Mouse (Mus musculus) natural killer cell, adult 2 months (primary cell): ENCODE data around the gene Olfr1346.
"Not testable (repeated sequence)": the region's sequence is repeated elsewhere in the genome, so short reads cannot be mapped to it uniquely, and the experiment has no call there.

Experiments
- DNase-seq, 2 experiments: peaks; one replicate each; pipeline ENCODE4 v3.0.0; 2022; ENCODE audit warnings: low spot score in 2 of 2

The Olfr1346 gene

DNA sequence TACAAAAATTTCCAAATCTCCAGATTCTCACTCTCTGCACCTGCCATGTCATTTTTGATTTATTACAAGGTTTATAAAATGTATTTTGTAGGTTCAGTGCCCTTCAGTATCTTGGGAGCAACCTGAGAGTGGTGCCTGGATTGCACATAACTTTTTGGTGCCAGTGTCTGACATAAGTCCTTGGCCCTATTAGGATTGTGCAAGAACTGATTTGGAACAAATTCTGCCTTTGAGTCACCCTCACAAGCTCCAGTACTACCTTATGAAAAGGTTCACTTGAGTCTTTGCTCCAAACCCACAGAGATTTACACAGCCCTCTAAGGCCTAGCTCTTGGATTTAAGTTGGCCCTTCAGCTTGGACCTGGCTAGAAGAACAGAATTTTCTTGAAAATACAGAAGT lies at the start of gene Olfr1346:
Olfr1346 (plus strand) TSS at position 151 of the 400 bp plus-strand sequence.
- DNase-seq, result no peak

DNA sequence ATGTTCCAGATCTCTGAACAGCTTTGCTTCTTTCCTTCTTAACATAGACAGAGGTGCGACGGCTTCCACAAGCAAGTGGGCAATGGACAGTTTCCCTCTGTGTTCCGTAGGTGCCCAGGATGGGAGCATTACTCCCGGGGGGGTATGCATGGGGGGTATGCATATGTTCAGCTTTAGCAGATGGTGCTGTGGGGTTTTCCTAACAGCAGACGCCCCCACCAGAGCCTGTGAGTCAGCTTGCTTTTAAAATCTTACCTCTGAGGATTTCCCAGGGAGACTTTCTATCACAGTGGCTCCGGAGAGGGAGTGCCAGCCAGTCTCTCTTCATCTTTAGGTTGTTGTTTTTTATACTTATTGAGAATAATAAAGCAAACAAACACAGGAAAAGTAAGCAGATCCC lies 47.0 kb upstream of the Olfr1346 start:
- no peak for DNase-seq

DNA sequence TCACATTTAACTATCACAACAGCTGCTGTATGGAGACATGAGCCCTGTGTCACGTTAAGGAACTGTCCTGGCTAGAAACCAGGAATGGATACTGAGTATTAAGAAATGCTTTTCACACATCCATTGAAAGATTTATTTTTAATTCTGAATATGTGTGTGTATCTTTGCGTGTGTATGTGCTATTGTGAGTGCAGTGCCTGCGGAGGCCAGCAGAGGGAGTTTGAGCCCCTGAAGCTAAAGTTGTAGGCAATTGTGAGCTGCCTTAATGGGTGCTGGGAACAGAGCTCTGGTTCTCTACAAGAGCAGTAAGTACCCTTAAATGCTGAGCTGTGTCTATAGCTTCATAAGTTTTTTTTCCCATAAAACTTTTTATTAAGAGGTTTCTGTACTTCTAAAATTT lies 37.5 kb upstream of the Olfr1346 start:
- DNase-seq, result no peak

DNA sequence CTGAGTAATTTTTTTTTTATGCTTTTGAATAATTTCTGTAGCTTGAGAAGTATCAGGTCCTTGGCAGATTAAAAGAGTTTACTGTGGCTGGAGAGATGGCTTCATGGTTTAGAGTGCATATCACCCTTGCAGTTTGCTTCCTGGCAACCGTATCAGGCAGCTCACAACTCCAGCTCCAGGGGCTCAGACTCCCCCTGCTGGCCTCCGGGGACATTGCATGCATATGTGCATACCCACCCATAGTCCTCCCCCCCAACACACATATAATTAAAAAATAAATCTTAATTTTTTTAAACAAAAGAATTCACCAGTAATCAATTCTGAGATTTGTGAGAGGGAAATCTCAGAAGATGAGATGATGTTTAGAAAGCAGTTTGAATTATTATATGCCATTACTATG lies 36.6 kb upstream of the Olfr1346 start:
- peak; percentile 2 to 24 for DNase-seq

DNA sequence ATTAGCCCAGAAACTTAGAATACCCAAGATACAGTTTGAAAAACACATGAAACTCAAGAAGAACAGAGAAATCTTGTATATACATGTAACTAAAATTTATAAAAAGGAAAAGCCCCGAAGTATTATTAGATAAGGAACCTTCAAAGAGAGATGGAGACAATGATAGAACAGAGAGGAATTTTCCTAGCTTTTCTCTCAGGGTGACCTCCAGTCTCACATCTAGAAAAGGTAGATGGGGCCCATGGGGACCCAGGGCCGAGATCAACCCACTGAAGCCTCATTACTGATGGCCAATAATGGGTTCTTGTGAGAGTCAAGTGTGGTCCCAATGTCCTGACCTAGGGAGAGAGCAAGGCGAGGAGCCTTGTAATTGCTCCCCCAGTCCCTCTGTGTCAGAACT lies 28.5 kb upstream of the Olfr1346 start, which contains the start of gene Olfr1344:
Olfr1344 (plus strand) TSS at position 301 of the 400 bp plus-strand sequence.
- no peak for DNase-seq

DNA sequence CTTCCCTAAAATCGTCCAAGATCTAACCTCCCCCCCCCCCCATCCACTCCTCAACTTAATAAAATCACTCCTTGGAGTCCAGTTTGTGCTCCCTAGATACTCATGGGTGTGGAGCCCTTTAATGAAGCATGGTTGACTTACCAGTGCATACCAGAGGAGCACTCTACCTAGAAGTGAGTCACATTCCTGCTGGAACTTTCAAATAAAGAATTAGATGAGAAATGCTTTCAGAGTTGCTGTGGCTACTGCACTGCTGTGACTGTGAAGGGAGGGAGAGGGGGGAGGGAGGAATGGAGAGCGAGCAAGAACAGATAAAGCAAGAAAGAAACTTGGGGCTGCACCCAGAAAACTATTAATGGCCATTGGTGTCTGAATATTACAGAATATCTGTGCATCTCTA lies 25.7 kb upstream of the Olfr1346 start:
- no peak for DNase-seq

DNA sequence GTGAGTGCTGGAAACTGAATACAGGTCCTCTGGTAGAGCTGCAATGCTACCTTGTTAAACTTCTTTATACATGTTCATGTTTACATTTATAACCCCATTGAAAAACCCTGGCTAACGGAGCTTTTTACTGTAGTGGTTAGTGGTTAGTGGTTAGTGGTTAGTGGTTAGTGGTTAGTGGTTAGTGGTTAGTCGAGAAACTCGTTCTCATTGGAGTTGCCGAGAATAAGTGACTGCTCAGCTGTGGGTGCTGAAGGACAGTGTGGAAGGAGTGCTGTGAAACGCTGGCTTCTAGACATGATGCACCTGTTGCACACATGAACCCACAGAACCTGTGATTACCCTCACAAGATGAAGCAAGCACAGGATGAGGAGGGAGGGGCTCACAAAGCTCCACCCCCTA lies 19.1 kb upstream of the Olfr1346 start:
- DNase-seq, result no peak

DNA sequence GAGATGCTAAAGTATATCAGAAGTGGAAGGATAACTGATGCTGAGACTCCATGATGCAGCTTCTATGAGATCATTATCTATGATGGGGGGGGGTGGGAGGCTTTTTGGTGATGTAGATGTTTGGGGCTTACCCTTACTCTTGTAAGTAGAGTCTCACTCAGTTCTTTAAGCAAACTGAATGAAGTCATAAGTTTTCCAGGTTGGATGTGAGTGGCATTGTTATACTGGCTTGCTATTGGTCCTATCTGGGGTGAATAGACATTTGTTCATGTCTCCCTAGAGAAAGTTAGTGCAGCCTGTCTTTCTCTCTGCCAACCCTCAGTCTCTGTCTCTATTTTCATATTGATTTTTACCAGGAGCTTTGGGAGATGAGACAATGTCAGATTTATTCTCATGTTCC lies 11.0 kb upstream of the Olfr1346 start, which contains the start of gene Olfr1336:
Olfr1336 (plus strand) TSS at position 301 of the 400 bp plus-strand sequence.
- DNase-seq, result no peak

DNA sequence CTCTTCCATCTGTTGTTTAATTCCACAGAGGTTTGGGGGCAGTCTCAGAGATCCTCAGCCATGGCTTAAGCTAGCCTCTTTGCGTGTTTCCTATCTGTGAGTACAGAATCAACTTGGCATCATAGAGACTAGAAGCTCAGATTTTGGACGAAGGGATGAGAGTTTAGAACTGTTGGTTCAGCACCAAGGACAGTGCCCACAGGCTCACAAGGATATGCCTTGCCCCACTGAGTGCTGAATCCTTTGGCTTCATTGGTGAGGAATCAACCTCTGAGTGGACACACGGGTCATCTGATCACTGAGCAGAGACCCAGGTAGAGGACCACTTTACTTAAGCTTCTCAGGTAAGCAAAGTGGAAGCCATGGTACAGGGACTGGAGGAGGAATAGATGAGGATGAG lies 10.5 kb upstream of the Olfr1346 start:
- DNase-seq, result no peak

DNA sequence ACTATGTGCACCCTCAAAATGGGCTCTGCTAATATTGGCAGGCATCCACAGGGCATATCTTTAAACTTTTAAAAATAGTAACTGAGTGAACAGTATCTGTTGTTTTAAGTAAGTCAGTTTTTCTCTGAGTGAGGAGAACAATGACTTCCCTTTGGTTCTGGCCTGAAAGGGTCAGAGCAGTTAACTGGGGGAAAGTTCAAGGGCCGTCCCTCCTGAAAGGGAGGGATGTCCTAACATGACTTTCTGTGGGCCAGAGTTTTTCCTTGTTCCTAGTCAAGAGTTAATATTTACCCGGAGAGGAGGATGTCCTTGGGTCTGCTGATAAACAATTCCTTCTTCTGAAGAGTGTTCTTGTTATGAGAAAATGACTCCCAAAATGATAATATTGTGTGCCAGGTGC lies 10.7 kb downstream of the Olfr1346 start:
- DNase-seq, result not testable (repeated sequence)

DNA sequence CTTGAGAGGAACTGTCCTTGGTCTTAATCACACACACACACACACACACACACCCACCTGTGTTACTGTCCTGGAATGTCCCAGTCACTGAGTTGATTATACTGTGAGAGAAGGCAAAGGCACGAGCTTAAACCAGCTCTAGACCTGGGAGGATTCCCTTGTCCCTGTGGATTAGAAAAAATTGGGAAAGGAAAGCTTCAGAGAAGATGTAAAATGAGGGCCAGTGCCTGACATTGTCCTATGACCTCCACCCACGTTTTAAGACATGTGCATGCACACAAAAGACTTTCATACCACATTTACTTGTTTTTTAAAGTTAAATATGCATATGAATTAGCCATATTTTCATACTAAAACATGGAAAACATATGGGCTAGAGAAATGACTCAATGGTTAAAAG lies 19.9 kb downstream of the Olfr1346 start, which contains the start of gene Olfr5:
Olfr5 (minus strand) TSS at position 101 of the 400 bp plus-strand sequence.
- no peak for DNase-seq

DNA sequence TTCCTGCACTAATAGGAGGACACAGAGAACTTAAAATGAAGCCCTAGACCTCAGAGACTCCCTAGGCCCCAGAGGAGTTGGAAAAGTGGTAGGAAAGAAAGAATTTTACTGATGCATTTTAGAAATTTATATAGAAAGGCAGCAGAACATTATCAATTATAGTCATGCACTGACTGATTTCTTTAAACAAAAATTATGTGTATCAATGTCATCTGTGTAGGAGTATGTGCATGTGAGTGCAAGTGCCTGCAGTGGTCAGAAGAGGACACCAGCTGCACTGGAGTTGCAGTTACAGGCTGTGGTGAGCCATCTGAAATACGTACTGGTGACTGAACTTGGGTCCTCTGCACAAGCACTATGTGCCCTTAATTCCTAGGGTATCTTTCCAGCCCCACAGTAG lies 32.8 kb downstream of the Olfr1346 start, which contains the start of gene Olfr1347:
Olfr1347 (minus strand) TSS at position 101 of the 400 bp plus-strand sequence.
- no peak for DNase-seq

DNA sequence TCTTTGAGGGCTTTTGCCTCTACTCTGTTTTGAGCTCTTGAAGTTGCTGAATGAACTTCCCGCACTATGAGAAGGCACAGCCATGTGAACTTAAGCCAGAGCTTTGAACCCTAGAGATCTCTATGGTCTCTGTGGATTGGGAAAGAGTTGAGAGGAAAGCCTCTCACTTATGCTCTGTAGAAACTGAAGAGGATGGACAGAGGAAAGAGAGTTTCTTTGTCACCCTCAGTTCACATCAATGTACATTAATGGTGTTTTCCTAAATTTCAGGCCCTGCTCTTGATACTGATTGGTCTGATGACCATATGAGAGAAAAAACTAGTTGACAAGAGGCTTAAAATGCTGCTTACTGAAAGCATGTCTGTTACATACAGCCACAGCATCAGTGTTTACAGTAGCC lies 41.7 kb downstream of the Olfr1346 start, which contains the start of gene Olfr1348:
Olfr1348 (minus strand) TSS at position 101 of the 400 bp plus-strand sequence.
- no peak for DNase-seq

DNA sequence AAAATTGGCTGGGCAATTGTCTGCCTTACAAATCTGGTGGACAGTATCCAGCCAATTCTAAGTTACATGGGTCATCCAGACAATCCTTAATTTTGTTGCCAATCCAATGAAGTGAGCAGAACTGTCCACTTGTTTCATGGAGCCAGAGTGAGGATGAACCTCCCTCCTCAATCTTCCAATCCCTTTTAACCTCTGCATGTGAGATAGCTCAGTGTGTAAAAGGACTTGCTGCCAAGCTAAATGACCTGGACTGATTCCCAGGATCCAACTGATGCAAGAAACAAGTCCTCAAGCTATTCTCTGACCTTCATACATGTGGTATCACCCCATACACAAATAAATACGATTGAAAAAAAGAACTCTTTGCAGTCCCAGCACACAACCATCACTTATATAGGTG lies 54.8 kb downstream of the Olfr1346 start:
- DNase-seq, result no peak

DNA sequence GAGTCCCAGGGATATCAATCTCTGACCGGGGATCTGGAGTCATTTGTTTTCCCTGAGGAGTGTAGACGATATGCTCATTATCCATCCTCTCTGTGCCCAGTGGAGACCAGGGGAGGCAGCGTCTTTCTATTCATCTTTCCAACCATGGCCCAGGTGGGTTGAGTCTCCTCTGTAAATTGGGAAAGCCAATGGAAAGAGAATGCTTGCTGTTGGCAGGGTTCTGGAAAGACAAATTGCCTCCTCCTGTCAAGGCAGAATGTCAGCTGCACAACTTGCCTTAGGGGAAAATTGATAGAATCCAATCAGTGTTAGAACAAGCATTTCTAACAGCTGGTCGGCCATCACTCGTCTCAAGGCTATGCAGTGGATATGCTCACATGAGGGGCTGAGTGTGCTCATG lies 55.9 kb downstream of the Olfr1346 start, which contains the start of gene Olfr1349:
Olfr1349 (minus strand) TSS at position 101 of the 400 bp plus-strand sequence.
- no peak for DNase-seq

DNA sequence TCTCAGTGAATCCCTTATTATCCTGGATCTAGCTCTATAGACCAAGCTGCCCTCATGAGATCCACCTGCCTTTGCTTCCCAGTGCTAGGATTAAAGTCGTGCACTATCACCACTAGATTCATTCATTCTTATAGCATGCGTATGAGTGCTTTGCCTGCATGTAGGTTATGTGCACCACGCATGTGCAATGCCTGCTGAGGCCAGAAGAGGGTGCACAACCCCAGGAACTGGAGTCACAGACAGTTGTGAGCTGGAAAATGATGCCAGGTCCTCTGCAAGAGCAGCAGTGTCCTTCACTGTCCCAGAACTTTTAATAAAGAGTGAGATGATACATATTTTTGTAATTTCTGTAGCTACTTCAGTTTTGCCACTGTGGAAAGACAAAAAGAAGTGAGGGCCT lies 58.1 kb downstream of the Olfr1346 start:
- no peak for DNase-seq

DNA sequence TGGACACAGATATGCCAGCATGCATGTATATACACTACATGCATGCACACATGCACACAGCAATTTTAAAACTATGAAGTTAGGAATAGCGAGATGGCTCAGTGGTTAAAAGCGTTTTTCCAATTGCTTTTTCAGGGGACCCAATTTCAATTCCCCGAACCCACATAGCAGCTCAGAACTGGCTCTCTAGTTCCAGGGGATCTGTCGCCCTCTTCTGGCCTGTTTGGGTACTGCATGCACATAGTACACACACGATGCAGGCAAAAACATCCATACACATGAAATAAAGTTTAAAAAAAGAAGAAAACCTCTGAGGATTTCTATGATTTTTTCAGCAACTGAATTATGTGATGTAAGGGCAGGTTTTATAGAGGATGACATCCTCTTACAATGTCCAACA lies 59.2 kb downstream of the Olfr1346 start:
- DNase-seq, result no peak
